Mouse (Mus musculus): ENCODE measurements around the gene Hid1.
"Not testable (repeated sequence)": the region's sequence is repeated elsewhere in the genome, so short reads cannot be mapped to it uniquely, and the experiment has no call there.

Gene Hid1

GRCm38 (mm10) chr11:115367395-115367944 is at the start of gene Hid1:
Gene Hid1 (minus strand): TSS chr11:115367756.
- DNase-seq (ENCODE audit: low read depth, low spot score): no peak

GRCm38 (mm10) chr11:115409556-115409955 is 42.0 kb upstream of the Hid1 start:
- DNase-seq (ENCODE audit: low read depth, low spot score): no peak

- DNase-seq (ENCODE audit: low read depth, low spot score): no peak
Observed at GRCm38 (mm10) chr11:115408266-115408920, 40.8 kb upstream of the Hid1 start.

- no peak for DNase-seq (ENCODE audit: low read depth, low spot score)
Observed at GRCm38 (mm10) chr11:115406858-115407401, 39.4 kb upstream of the Hid1 start.

- DNase-seq (ENCODE audit: low read depth, low spot score): no peak
Observed at GRCm38 (mm10) chr11:115405723-115406122, 38.2 kb upstream of the Hid1 start.

- peak; percentile 77 for DNase-seq (ENCODE audit: low read depth, low spot score)
Observed at GRCm38 (mm10) chr11:115403338-115404124, 36.0 kb upstream of the Hid1 start, which contains the start of gene Mrpl58. Gene Mrpl58 (plus strand): TSS chr11:115403752.

GRCm38 (mm10) chr11:115400630-115401391 is 33.3 kb upstream of the Hid1 start:
- DNase-seq (ENCODE audit: low read depth, low spot score): no peak

GRCm38 (mm10) chr11:115400126-115400525 is 32.6 kb upstream of the Hid1 start:
- DNase-seq (ENCODE audit: low read depth, low spot score): no peak

- DNase-seq (ENCODE audit: low read depth, low spot score): no peak
Observed at GRCm38 (mm10) chr11:115398085-115398484, 30.5 kb upstream of the Hid1 start.

- DNase-seq (ENCODE audit: low read depth, low spot score): no peak
Observed at GRCm38 (mm10) chr11:115393721-115394325, 26.3 kb upstream of the Hid1 start.

GRCm38 (mm10) chr11:115391358-115391757 is 23.8 kb upstream of the Hid1 start:
- DNase-seq (ENCODE audit: low read depth, low spot score): no peak

- not testable (repeated sequence) for DNase-seq (ENCODE audit: low read depth, low spot score)
Observed at GRCm38 (mm10) chr11:115386859-115387258, 19.3 kb upstream of the Hid1 start.

- no peak for DNase-seq (ENCODE audit: low read depth, low spot score)
Observed at GRCm38 (mm10) chr11:115384587-115384986, 17.0 kb upstream of the Hid1 start.

- DNase-seq (ENCODE audit: low read depth, low spot score): no peak
Observed at GRCm38 (mm10) chr11:115383701-115384474, 16.3 kb upstream of the Hid1 start.

- DNase-seq (ENCODE audit: low read depth, low spot score): no peak
Observed at GRCm38 (mm10) chr11:115382891-115383290, 15.3 kb upstream of the Hid1 start.

- DNase-seq (ENCODE audit: low read depth, low spot score): peak; percentile 87
Observed at GRCm38 (mm10) chr11:115381743-115382539, 14.4 kb upstream of the Hid1 start, which contains the start of gene Cdr2l. Gene Cdr2l (plus strand): TSS chr11:115381916.

GRCm38 (mm10) chr11:115381276-115381675 is 13.7 kb upstream of the Hid1 start:
- DNase-seq (ENCODE audit: low read depth, low spot score): no peak

GRCm38 (mm10) chr11:115377854-115378253 is 10.3 kb upstream of the Hid1 start:
- no peak for DNase-seq (ENCODE audit: low read depth, low spot score)

- no peak for DNase-seq (ENCODE audit: low read depth, low spot score)
Observed at GRCm38 (mm10) chr11:115377254-115377653, 9.7 kb upstream of the Hid1 start.

Data from retina, postnatal 7 days (tissue).